In genomic region chr10:66853258-66853657, GRCm38 (mm10) we compare ENCODE assay signal across 8 mouse cellular contexts.
DNase-seq lines count a peak whose midpoint lies in the region; ATAC-seq and TF ChIP-seq lines count a peak whose summit lies in the region.

No protein-coding gene starts in this region.

- H3K9me3 ChIP-seq in embryonic facial prominence, embryonic 14.5 days (ENCODE audit: control insufficient read depth, low read length) = no peaks in the 10 kb centered on the region
- no peaks in the 10 kb centered on the region for H3K9me3 ChIP-seq in heart, embryonic 10.5 days
- H3K9me3 ChIP-seq in kidney, embryonic 16.5 days (ENCODE audit: low read length) = peaks cover 4% of the 10 kb centered on the region; the same call in 1 of the 2 replicates

- H3K4me1 ChIP-seq in bone marrow, adult 2 months (ENCODE audit: control insufficient read depth, insufficient read depth, low read length) = peaks cover 4% of the 10 kb centered on the region
- H3K4me1 ChIP-seq in embryonic facial prominence, embryonic 14.5 days (ENCODE audit: control insufficient read depth, insufficient read depth, low read length) = no peaks in the 10 kb centered on the region
- H3K4me1 ChIP-seq in heart, embryonic 10.5 days = no peaks in the 10 kb centered on the region
- H3K4me1 ChIP-seq in kidney, embryonic 16.5 days (ENCODE audit: insufficient read depth, low read length) = peaks cover 3% of the 10 kb centered on the region; the same call in 1 of the 2 replicates
- peaks cover 2% of the 10 kb centered on the region for H3K4me1 ChIP-seq in liver, adult 2 months (ENCODE audit: control insufficient read depth, insufficient read depth, low read length)

- H3K36me3 ChIP-seq in embryonic facial prominence, embryonic 14.5 days (ENCODE audit: control insufficient read depth, insufficient read depth, low read length) = no peaks in the 10 kb centered on the region
- H3K36me3 ChIP-seq in heart, embryonic 10.5 days = no peaks in the 10 kb centered on the region
- no peaks in the 10 kb centered on the region for H3K36me3 ChIP-seq in kidney, embryonic 16.5 days (ENCODE audit: insufficient read depth, low read length)
- H3K36me3 ChIP-seq in liver, adult 2 months (ENCODE audit: control insufficient read depth, insufficient read depth, low read length) = no peaks in the 10 kb centered on the region

- peak; percentile 54 for TF ChIP-seq CTCF in bone marrow, adult 2 months (IDR thresholded peaks at IDR 0.05; ENCODE audit: control insufficient read depth, insufficient read depth, low read length)
- TF ChIP-seq CTCF in liver, adult 2 months (IDR thresholded peaks at IDR 0.05; ENCODE audit: low read depth, low read length) = peak; percentile 64

- H3K4me3 ChIP-seq in bone marrow, adult 2 months (replicated peaks; ENCODE audit: control insufficient read depth, low read depth, low read length) = no peak overlapping the region
- H3K4me3 ChIP-seq in embryonic facial prominence, embryonic 14.5 days (ENCODE audit: low read depth, low read length) = no peak overlapping the region
- H3K4me3 ChIP-seq in heart, embryonic 10.5 days = peak overlapping the region; percentile 29; the same call in 1 of the 2 replicates
- H3K4me3 ChIP-seq in kidney, embryonic 16.5 days (ENCODE audit: low read length) = no peak overlapping the region
- no peak overlapping the region for H3K4me3 ChIP-seq in liver, adult 2 months (ENCODE audit: insufficient read depth, low read depth, low read length)

- H3K27ac ChIP-seq in bone marrow, adult 2 months (ENCODE audit: control insufficient read depth, insufficient read depth, low read depth, low read length, poor library complexity) = no peak overlapping the region
- H3K27ac ChIP-seq in embryonic facial prominence, embryonic 14.5 days (replicated peaks; ENCODE audit: low read depth, low read length) = no peak overlapping the region
- no peak overlapping the region for H3K27ac ChIP-seq in heart, embryonic 10.5 days
- H3K27ac ChIP-seq in kidney, embryonic 16.5 days (ENCODE audit: low read length) = no peak overlapping the region
- H3K27ac ChIP-seq in liver, adult 2 months (replicated peaks; ENCODE audit: insufficient read depth, low read depth, low read length) = no peak overlapping the region

- WGBS in bone marrow, adult 2 months = 7% methylated on average over 13 of the region's 13 CpGs
- 7% methylated on average over 13 of the region's 13 CpGs for WGBS in embryonic facial prominence, embryonic 14.5 days
- 9% methylated on average over 13 of the region's 13 CpGs for WGBS in heart, embryonic 10.5 days
- WGBS in kidney, embryonic 16.5 days = 9% methylated on average over 13 of the region's 13 CpGs
- 7% methylated on average over 13 of the region's 13 CpGs for WGBS in liver, adult 2 months

- H3K79me2 ChIP-seq in liver, adult 2 months (ENCODE audit: control insufficient read depth, insufficient read depth, low read length) = no peaks in the 10 kb centered on the region

- no peak for TF ChIP-seq POLR2A in bone marrow, adult 2 months (IDR thresholded peaks at IDR 0.05; ENCODE audit: borderline replicate concordance, control insufficient read depth, low read depth, low read length)
- no peak for TF ChIP-seq POLR2A in liver, adult 2 months (IDR thresholded peaks at IDR 0.05; ENCODE audit: extremely low read depth, insufficient read depth, low read length)

- H3K27me3 ChIP-seq in embryonic facial prominence, embryonic 14.5 days (replicated peaks; ENCODE audit: control insufficient read depth, insufficient read depth, low read length) = no peaks in the 10 kb centered on the region
- no peaks in the 10 kb centered on the region for H3K27me3 ChIP-seq in heart, embryonic 10.5 days (ENCODE audit: insufficient read depth, poor library complexity, severe bottlenecking)
- no peaks in the 10 kb centered on the region for H3K27me3 ChIP-seq in kidney, embryonic 16.5 days (ENCODE audit: insufficient read depth, low read length)
- no peaks in the 10 kb centered on the region for H3K27me3 ChIP-seq in liver, adult 2 months (ENCODE audit: control insufficient read depth, insufficient read depth, low read length)

- H3K4me2 ChIP-seq in embryonic facial prominence, embryonic 14.5 days (ENCODE audit: low read depth, low read length) = peak overlapping the region; percentile 31
- H3K4me2 ChIP-seq in kidney, embryonic 16.5 days (replicated peaks; ENCODE audit: low read depth, low read length) = peak overlapping the region; percentile 35; the same call in 1 of the 2 replicates

- peak; percentile 54; the same call in 1 of the 2 replicates for ATAC-seq in embryonic facial prominence, embryonic 14.5 days (ENCODE audit: low read depth)
- ATAC-seq in kidney, embryonic 16.5 days (ENCODE audit: low FRiP score, low TSS enrichment) = peak; percentile 19; the same call in 1 of the 2 replicates
- ATAC-seq in monocyte, adult 5-6 weeks (replicated peaks; ENCODE audit: insufficient number of reproducible peaks, low FRiP score, low TSS enrichment, poor library complexity, severe bottlenecking) = peak; percentile 51

- DNase-seq in B cell, adult 2 months = peak; percentile 90 to 92
- peak; percentile 91 for DNase-seq in embryonic facial prominence, embryonic 14.5 days (ENCODE audit: low spot score)
- DNase-seq in heart, embryonic 10.5 days (ENCODE audit: low spot score) = peak; percentile 88
- peak; percentile 70 for DNase-seq in liver, adult 2 months (ENCODE audit: extremely low read depth, low read depth, low spot score)
- DNase-seq in spleen, postnatal 36 days (ENCODE audit: low spot score in 2 of 2) = peak; percentile 74 to 79

- H3K9ac ChIP-seq in embryonic facial prominence, embryonic 14.5 days (ENCODE audit: low read depth, low read length) = no peak overlapping the region
- H3K9ac ChIP-seq in kidney, embryonic 16.5 days (replicated peaks; ENCODE audit: low read length) = 0 out of 2 replicates have a peak overlapping the region, but pooled peaks have one; percentile 46
- H3K9ac ChIP-seq in liver, adult 2 months (ENCODE audit: low read depth, low read length) = no peak overlapping the region; the same call in 1 of the 2 replicates
